Mouse (Mus musculus) urinary bladder, postnatal 10 days (tissue): ENCODE data around the gene Dpf3.

ENCODE experiments used
- DNase-seq: peaks from one replicate; pipeline ENCODE4 v3.0.0; 2022; ENCODE audit warnings: low spot score

Gene Dpf3

GRCm38 (mm10) chr12:83411721-83412521 lies 75.6 kb downstream of the Dpf3 start:
- no peak for DNase-seq

GRCm38 (mm10) chr12:83411032-83411431 lies 76.5 kb downstream of the Dpf3 start:
- no peak for DNase-seq

GRCm38 (mm10) chr12:83405374-83406125 lies 82.0 kb downstream of the Dpf3 start:
- DNase-seq = no peak

GRCm38 (mm10) chr12:83402270-83402669 lies 85.2 kb downstream of the Dpf3 start:
- DNase-seq = no peak

GRCm38 (mm10) chr12:83392011-83392410 lies 95.5 kb downstream of the Dpf3 start:
- DNase-seq = no peak

GRCm38 (mm10) chr12:83387554-83387953 lies 100.0 kb downstream of the Dpf3 start:
- no peak for DNase-seq

GRCm38 (mm10) chr12:83381072-83381471 lies 106.4 kb downstream of the Dpf3 start:
- DNase-seq = no peak

GRCm38 (mm10) chr12:83380016-83380415 lies 107.5 kb downstream of the Dpf3 start:
- no peak for DNase-seq

- DNase-seq = no peak
Measured at GRCm38 (mm10) chr12:83375015-83375831, 112.3 kb downstream of the Dpf3 start.

GRCm38 (mm10) chr12:83373081-83373480 lies 114.4 kb downstream of the Dpf3 start:
- no peak for DNase-seq

- no peak for DNase-seq
Measured at GRCm38 (mm10) chr12:83372290-83372689, 115.2 kb downstream of the Dpf3 start.

- DNase-seq = no peak
Measured at GRCm38 (mm10) chr12:83370221-83370620, 117.3 kb downstream of the Dpf3 start.

GRCm38 (mm10) chr12:83369416-83369815 lies 118.1 kb downstream of the Dpf3 start:
- DNase-seq = no peak

- DNase-seq = no peak
Measured at GRCm38 (mm10) chr12:83367486-83367885, 120.0 kb downstream of the Dpf3 start.

GRCm38 (mm10) chr12:83364771-83365170 lies 122.7 kb downstream of the Dpf3 start:
- no peak for DNase-seq

GRCm38 (mm10) chr12:83361801-83362200 lies 125.7 kb downstream of the Dpf3 start:
- DNase-seq = no peak

GRCm38 (mm10) chr12:83352640-83353039 lies 134.9 kb downstream of the Dpf3 start:
- DNase-seq = no peak

GRCm38 (mm10) chr12:83349736-83350135 lies 137.8 kb downstream of the Dpf3 start:
- DNase-seq = no peak

- DNase-seq = no peak
Measured at GRCm38 (mm10) chr12:83348246-83348645, 139.3 kb downstream of the Dpf3 start.

- no peak for DNase-seq
Measured at GRCm38 (mm10) chr12:83342875-83343185, 144.7 kb downstream of the Dpf3 start.

GRCm38 (mm10) chr12:83342035-83342874 lies 145.3 kb downstream of the Dpf3 start:
- DNase-seq = no peak

GRCm38 (mm10) chr12:83340960-83341359 lies 146.6 kb downstream of the Dpf3 start:
- DNase-seq = no peak
